Mouse (Mus musculus): ENCODE results near the gene Hsd17b1. TPM values are rescaled to one million over a fixed set of nuclear protein-coding genes. Genes with fewer than 3 reads are reported as not detected.
A peak's percentile ranks its signal among the peaks of the same experiment; 100 is the strongest.
"Not testable (repeated sequence)": the region's sequence is repeated elsewhere in the genome, so short reads cannot be mapped to it uniquely, and the experiment has no call there.

Hsd17b1 gene
- total RNA-seq, 2 experiments from 2014 or later, result 0.18 TPM; not detected in 1

DNA sequence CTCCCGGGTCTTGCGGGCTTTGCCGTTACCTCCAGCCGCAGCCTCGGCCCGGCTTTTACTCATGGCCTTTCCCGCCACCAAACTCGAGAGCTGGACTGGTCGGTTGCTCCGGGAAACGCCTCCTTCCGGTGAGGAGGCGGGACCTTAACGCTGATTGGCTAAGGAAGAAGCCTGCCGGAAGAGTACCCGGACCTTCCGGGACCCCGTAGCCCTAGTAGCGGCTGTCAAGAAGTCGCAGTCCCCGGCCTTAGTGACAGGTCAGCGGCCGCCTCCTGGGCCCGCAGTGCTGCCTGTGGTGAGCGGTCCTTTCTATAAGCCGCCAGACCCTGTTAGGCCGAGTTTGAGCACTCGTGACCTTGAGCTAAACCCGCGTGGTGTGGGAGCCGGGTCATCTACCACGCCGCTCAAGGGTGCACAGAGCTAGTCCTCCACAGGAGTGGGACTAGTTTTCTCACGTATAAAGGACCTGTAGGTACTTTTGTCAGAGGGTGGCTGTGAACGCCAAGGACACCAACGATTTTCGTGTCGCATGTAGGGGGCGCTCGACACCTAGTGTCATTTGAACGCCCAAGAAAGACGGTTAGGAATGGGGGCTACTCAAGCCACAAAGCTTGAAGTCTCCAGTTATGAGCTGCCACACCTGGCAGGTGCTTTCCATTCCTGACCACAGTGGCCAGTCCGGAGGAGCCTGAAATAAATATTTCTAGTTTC is 17.3 kb downstream of the Hsd17b1 start, which contains the start of gene Psmc3ip:
Gene Psmc3ip, minus strand, starts transcription at position 123 of the 711 bp plus-strand sequence.
- peak; percentile 87 for TF ChIP-seq CTCF (IDR thresholded peaks at IDR 0.05)
- intact Hi-C loops (cut with DNase I), result loop anchor here (1.0 kb wide), 1 partner anchor 78 kb away; no protein-coding TSS in a partner anchor

DNA sequence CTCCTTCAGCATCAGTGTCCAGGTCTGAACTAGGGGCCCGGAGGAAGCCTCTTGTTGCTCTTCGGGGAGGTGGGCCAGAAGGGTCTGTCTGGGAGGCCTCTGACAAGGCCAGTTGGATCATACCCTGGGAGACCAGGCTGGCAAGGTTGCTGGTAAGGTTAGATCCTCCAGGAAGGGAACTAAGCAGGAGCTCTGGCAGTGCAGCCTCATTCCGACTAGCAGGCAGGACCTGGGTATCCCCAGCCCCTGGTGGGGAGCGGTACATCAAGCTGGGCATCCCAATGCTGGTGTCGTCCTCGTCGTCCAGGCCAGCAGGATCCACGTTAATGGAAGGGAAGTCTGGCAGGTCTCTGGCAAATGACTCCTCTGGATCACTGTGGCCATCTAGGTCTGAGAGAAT is 20.0 kb downstream of the Hsd17b1 start:
- no peak for DNase-seq

More for the DNA sequence above, 17.3 kb downstream of the Hsd17b1 start, which contains the start of gene Psmc3ip:
- H3K4me3 ChIP-seq, result peak within 1 kb of the TSS; percentile 100
- H3K27ac ChIP-seq, result peak within 1 kb of the TSS; percentile 99
- DNase-seq, result peak; percentile 97

DNA sequence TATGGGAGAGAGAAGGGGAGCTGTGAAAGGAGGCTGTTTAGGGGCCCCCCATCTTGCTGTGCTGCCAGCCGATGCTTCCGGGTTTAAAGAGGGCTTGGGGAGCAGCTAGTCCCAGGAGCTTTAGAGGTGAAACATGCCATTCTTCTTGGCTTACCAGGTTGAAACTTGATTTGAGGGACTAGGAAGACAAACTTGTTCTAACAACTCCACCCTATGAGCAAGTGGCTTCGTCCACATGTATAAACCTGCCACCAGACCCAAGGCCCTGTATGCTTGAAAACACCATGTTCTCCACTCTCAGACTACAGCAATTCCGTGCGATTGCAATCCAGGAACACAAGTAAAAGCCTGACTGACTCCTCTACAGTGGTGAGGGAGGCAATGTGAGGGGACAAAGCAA is 24.8 kb downstream of the Hsd17b1 start:
- no peak overlapping the region for H3K4me3 ChIP-seq
- no peak for TF ChIP-seq CTCF (IDR thresholded peaks at IDR 0.05)
- DNase-seq, result no peak
- H3K27ac ChIP-seq, result no peak overlapping the region
- intact Hi-C loops (cut with DNase I), result no loop called here

More for the DNA sequence above, 20.0 kb downstream of the Hsd17b1 start:
- H3K27ac ChIP-seq, result no peak overlapping the region
- H3K4me3 ChIP-seq, result no peak overlapping the region
- no peak for TF ChIP-seq CTCF (IDR thresholded peaks at IDR 0.05)
- intact Hi-C loops (cut with DNase I), result no loop called here

DNA sequence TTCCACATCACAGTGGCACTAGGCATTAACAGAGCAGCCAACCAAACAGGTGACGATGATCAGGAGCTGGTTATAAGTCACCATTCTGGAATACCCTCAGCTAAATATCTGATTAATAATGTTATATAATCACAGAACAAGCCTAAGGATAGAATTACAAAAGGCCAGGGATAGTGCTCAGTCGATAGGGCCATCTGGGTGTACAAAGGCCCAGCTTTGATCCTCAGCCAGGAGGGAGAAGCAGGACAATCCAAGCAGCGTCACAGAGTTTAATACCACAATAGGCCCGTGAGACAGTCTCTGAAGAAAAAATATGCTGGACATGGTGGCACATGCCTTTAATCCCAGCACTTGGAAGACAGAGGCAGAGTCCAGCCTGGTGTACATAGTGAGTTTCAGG is 31.1 kb downstream of the Hsd17b1 start:
- Histone ChIP-seq H3K27ac (no peak overlapping the region), H3K4me3 (no peak overlapping the region)
- intact Hi-C loops (cut with DNase I), result no loop called here
- no peak for DNase-seq
- TF ChIP-seq CTCF (IDR thresholded peaks at IDR 0.05), result no peak

DNA sequence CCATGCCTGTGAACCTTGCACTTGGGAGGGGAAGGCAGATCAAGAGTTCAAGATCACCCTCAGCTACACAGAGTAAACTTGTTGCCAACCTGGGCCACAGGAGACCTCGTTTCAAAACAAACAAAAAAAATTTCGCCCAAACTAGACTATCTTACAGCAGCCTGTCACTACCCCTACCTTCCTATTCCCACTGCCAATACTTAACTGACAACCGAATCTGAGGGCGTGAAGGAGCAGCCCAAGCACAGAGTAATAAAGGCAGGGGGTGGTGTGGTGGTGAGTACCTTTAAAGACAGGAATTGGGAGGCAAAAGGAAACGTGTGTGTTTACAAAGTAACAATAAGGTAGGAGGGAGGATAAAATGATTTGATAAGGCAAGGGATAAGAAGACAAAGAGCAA is 32.5 kb downstream of the Hsd17b1 start:
- H3K27ac ChIP-seq, result no peak overlapping the region
- intact Hi-C loops (cut with DNase I), result no loop called here

DNA sequence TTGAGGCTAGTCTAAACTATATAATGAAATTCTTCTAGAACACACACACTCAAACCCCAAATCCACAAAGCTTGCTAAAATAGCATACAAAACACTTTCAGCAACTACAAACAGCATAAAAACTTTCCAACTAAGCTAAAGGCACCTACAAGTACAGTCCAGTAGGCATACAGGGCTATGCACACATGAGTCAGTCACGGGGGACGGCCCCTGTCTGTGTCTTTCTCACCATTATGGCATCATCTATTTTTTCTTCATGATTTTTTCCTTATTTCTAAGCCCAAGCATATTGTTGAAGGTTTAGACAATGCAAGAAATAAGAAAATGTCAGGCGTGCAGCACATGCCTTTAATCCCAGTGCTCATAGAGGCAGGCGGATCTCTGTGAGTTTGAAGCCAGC is 33.0 kb downstream of the Hsd17b1 start:
- Histone ChIP-seq H3K27ac (no peak overlapping the region), H3K4me3 (no peak overlapping the region)
- intact Hi-C loops (cut with DNase I), result no loop called here
- DNase-seq, result no peak
- no peak for TF ChIP-seq CTCF (IDR thresholded peaks at IDR 0.05)

More for the DNA sequence above, 32.5 kb downstream of the Hsd17b1 start:
- TF ChIP-seq CTCF (IDR thresholded peaks at IDR 0.05), result no peak
- no peak overlapping the region for H3K4me3 ChIP-seq
- DNase-seq, result no peak

DNA sequence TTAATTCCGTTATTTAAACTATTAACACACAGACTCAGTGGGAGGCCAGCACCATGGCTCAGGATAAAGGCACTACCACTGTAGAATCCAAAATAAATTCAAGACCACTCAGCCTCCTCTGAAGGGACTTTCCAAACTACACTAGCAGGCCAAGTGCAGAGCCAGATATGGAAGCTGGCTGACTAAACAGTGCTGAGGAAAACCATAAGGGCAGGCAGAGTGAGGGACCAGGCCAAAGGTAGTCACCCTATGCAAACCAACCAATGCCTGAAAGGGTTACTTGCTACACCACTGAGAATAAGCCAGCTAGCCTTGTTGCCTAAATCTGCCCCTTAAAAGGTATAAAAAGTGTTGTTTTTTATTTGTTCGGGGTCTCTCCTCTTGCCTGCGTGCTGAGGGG is 34.0 kb downstream of the Hsd17b1 start:
- H3K27ac ChIP-seq, result no peak overlapping the region
- intact Hi-C loops (cut with DNase I), result no loop called here
- DNase-seq, result no peak
- TF ChIP-seq CTCF (IDR thresholded peaks at IDR 0.05), result no peak
- H3K4me3 ChIP-seq, result no peak overlapping the region

DNA sequence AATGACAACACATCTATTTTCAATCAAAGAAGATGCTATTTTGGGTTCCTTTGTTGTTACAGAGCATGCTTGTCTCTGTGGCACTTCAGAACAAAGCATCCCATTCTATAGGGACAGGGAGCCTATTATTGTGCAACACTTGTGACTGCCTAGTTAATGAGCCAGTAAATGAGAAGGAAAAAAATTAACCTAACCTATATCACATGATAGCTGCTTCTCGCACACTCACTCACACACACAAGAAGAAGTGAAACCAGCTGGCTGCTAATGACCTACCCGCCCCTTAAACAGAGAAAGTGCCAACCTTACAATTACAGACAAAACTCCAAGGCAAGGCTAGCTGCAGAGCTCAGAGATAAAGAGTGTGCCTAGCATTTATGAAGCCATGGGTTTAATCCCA is 37.4 kb downstream of the Hsd17b1 start:
- no peak for DNase-seq
- Histone ChIP-seq H3K4me3 (no peak overlapping the region), H3K27ac (no peak overlapping the region)
- no peak for TF ChIP-seq CTCF (IDR thresholded peaks at IDR 0.05)
- intact Hi-C loops (cut with DNase I), result no loop called here

DNA sequence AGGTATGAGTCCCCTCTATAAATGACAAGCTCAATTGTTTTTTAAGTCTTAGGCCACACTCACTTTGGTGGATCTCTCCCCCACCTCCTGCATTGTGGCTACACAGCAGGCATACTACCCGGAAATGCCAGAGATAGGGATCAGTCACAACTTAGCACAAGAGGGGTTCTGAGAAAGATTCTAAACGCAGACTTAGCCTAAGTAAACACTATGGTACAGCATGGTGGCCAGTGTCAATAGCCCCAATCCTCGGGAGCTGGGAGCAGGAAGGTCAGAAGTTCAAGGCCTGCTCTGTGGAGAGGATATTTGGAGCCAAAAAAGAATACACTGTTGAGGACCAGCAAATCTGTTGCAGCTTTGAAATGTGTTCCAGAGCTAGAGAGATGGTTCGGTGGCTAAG is 39.9 kb downstream of the Hsd17b1 start:
- Histone ChIP-seq H3K27ac (peak overlapping the region; percentile 91; the same call in 1 of the 2 replicates), H3K4me3 (peak overlapping the region; percentile 99)
- no peak for TF ChIP-seq CTCF (IDR thresholded peaks at IDR 0.05)
- no peak for DNase-seq
- intact Hi-C loops (cut with DNase I), result loop anchor here (2.0 kb wide), 1 partner anchor 55 kb away; no protein-coding TSS in a partner anchor

DNA sequence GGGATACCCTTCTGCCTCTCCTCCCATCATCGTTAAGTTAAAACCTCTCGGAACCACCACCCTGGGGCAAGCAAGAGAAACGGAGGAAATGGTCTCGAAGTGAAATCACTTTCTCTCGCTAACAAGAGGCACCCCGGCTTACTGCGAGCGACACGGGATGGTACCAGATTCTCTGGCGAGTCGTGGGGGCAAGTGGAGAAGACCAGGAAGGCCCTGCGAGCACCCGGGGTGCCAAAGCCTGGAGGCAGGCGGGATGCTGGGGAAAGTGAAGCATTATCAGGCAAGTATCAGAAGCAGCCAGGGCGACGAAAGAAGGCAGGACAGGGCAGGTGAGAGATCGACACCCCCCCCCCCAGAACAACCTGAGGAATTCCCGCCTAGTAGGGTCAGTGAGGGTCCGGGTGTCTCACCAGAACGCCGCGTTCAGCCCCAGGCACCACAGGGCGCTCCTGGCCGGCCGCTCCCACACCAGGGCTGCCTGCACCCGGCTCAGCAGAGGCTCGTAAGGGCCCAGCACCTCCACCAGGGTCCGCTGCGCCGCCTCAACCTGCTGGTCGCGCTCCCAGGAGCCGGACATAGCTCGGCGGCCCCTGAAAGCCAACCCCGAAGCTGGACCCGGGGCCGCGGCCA is 41.0 kb downstream of the Hsd17b1 start:
- Histone ChIP-seq H3K4me3 (peak overlapping the region; percentile 99), H3K27ac (peak overlapping the region; percentile 91)
- peak; percentile 53 for TF ChIP-seq CTCF (IDR thresholded peaks at IDR 0.05)
- intact Hi-C loops (cut with DNase I), result loop anchor here (2.0 kb wide), 1 partner anchor 54 kb away; no protein-coding TSS in a partner anchor
- DNase-seq, result no peak

DNA sequence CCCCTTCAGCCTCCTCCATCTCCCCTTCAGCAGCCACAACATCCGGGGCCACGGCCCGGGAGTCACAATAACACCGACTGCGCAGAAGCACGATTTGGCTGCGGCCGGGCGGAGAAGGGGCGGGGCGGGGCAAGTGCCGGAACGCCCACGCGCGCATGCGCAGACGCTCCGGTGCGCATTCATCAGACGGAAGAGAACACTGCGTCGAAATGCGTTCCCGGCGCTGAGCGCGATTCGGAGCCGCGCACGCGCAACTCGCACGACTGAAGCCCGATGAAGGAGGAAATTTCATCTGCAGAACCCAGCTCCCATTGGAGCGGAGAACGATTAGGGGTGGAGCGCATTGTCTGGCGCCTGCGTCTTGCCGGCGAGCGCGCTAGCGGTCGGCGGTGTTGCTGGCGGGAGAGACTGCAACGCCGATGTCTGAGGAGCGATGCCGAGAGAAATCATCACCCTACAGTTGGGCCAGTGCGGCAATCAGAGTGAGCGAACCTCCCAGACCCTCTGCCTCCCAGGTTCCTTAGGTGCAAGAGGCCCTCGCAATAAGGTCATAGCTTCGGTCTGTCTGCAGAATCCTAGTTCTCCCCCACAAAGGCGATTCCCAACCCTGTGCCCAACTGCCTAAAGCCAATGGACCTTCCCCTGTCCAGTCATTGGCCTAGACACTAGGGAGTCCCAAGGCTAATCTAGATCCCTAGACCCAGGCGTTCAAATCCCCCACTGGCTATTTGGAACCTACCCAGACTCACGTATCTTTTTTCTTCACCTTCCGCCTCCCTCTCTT is 41.7 kb downstream of the Hsd17b1 start, which contains the start of the genes Retreg3 and Tubg1:
Gene Retreg3, minus strand, starts transcription at position 133 of the 784 bp plus-strand sequence.
Gene Tubg1, plus strand, starts transcription at position 178 of the 784 bp plus-strand sequence.
- DNase-seq, result peak; percentile 99
- intact Hi-C loops (cut with DNase I), result loop anchor here (2.0 kb wide), 1 partner anchor 53 kb away; no protein-coding TSS in a partner anchor
- no peak for TF ChIP-seq CTCF (IDR thresholded peaks at IDR 0.05)
- Histone ChIP-seq H3K27ac (peak within 1 kb of the TSS; percentile 91), H3K4me3 (peak within 1 kb of the TSS; percentile 99)

DNA sequence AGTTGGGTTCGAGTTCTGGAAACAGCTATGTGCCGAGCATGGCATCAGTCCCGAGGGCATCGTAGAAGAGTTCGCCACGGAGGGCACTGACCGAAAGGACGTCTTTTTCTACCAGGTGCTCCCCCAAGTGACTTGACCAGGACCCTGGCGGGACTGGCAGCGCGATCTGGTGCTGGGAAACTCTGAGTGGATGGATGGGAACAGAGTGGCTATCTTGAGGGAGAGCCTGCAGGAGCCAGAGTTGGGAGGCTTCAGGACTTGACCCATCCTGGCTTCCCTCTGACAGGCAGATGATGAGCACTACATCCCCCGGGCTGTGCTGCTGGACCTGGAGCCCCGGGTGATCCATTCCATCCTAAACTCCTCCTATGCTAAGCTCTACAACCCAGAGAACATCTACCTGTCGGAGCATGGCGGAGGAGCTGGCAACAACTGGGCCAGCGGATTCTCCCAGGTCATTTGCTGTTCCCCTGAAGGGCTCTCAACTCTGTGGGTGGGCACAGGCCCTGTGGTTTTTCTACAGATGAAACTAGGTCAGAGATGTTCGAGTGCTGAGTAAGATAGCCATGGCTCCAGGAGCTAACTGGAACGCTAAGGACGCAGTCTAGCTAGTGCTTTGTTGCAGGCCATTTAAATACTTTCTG is 42.5 kb downstream of the Hsd17b1 start:
- DNase-seq, result no peak
- intact Hi-C loops (cut with DNase I), result no loop called here
- peak overlapping the region; percentile 99 for H3K4me3 ChIP-seq
- no peak for TF ChIP-seq CTCF (IDR thresholded peaks at IDR 0.05)
- peak overlapping the region; percentile 91 for H3K27ac ChIP-seq

DNA sequence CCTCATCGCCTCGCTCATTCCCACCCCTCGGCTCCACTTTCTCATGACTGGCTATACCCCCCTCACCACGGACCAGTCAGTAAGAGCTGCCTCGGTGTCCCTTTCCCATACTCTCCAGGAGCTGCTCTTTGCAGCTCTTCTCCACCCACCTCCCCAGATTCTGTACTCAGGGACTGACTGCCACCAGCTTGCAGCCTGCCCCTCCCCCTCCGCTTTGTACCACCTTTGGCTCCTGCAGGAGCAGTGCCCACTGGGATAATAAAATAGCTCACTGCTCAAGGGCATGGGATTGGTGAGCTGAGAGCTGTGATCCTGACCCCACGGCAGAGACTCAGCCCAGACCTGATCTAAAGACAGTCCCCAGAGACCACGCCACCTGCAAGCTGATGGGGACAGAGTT is 46.3 kb downstream of the Hsd17b1 start:
- DNase-seq; H3K27ac ChIP-seq; H3K4me3 ChIP-seq; intact Hi-C loops (cut with DNase I): not testable (repeated sequence)

DNA sequence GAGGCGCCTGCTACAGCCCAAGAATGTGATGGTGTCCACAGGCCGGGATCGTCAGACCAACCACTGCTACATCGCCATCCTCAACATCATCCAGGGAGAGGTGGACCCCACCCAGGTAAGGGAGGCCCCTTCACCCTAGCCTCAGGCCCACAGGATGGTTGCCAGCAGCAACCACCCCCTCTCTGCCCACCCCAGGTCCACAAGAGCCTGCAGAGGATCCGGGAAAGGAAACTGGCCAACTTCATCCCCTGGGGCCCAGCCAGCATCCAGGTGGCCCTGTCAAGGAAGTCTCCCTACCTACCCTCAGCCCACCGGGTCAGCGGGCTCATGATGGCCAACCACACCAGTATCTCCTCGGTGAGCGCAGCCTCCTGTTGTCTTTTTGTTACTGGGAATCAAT is 46.8 kb downstream of the Hsd17b1 start:
- H3K27ac ChIP-seq; DNase-seq; intact Hi-C loops (cut with DNase I); H3K4me3 ChIP-seq: not testable (repeated sequence)
